Mouse (Mus musculus) heart, adult 10 weeks (tissue): ENCODE measurements around the gene Il22. TPM values are rescaled to one million over a fixed set of nuclear protein-coding genes. Genes with fewer than 3 reads are reported as not detected.

Source experiments
- polyA plus RNA-seq: library from polyadenylated mRNA; stranded (reverse); fragments of 350-450 nt; fragmentation: Illumina TruSeq; extraction: RNeasy Lipid Tissue Mini Kit (QIAGEN cat#74804); gene quantifications from one replicate; pipeline ENCODE4 v1.2.3, GENCODE M21; 2014; ENCODE audit warnings: low read depth, low replicate concordance

Il22 gene
- polyA plus RNA-seq: not detected

DNA sequence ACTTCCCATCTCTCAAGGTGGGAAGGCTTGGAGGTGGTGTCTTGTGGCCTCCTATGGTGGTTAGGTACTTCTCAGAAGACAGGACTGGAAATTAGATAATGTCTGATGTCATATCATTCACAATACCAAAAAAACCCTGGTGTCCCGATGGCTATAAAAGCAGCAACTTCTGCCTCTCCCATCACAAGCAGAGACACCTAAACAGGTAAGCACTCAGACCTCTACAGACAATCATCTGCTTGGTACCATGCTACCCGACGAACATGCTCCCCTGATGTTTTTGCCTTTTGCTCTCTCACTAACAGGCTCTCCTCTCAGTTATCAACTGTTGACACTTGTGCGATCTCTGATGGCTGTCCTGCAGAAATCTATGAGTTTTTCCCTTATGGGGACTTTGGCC is at the start of gene Il22:
Il22 (plus strand) TSS at position 301 of the 400 bp plus-strand sequence.

GRCm38 (mm10) chr10:118240680-118241079 is 35.9 kb downstream of the Il22 start, which contains the start of gene Gm32717:
TSS of gene Gm32717 (minus strand) at chr10:118240780.

GRCm38 (mm10) chr10:118258388-118258787 is 53.6 kb downstream of the Il22 start, which contains the start of gene Gm32802:
TSS of gene Gm32802 (plus strand) at chr10:118258688.

Other genes with a start within 250 kb of the Il22 start
- 6.3 TPM for gene Mdm1, start 63.1 kb upstream of the Il22 start, polyA plus RNA-seq
- gene Gm32717, start 35.8 kb downstream of the Il22 start, polyA plus RNA-seq: not detected
- not detected for gene Gm32802, start 53.7 kb downstream of the Il22 start, polyA plus RNA-seq
- not detected for gene Iltifb, start 90.1 kb downstream of the Il22 start, polyA plus RNA-seq
- gene Gm9040, start 122.0 kb downstream of the Il22 start, polyA plus RNA-seq: not detected
- gene Gm9044, start 127.5 kb downstream of the Il22 start, polyA plus RNA-seq: not detected
- gene Gm9045, start 132.9 kb downstream of the Il22 start, polyA plus RNA-seq: not detected
- gene Gm9046, start 138.3 kb downstream of the Il22 start, polyA plus RNA-seq: not detected
- not detected for gene Gm9048, start 143.7 kb downstream of the Il22 start, polyA plus RNA-seq
- not detected for gene Gm9049, start 149.2 kb downstream of the Il22 start, polyA plus RNA-seq
- not detected for gene Ifng, start 236.1 kb downstream of the Il22 start, polyA plus RNA-seq